Mouse (Mus musculus): Measurements from ENCODE around the gene Ptprj. TPM values are rescaled to one million over a fixed set of nuclear protein-coding genes. Genes with fewer than 3 reads are reported as not detected.

Ptprj gene
- total and polyA plus RNA-seq, 2 experiments from 2014 or later = 4.7 to 37.8 TPM

DNA sequence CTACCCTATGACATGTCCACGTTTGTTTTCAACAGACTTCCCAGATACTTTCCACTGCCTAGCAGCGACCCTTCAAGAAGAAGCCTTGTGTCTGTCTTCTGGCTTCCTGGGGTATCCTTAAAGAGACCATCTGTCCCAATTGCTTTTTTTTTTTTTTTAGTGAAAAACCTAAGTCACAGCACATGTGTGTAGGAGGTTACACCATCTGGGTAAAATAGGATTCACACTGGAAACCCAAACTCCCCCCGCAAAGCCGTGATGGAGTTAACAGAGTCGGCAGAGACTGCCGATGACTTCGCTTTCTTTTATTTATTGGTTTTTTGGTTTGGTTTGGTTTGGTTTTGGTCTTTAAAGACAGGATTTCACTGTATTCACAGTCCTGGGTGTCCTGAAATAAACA is 12.4 kb downstream of the Ptprj start:
- no peak for ATAC-seq
- Histone ChIP-seq H3K36me3 (ENCODE audit: insufficient read depth, low read length) (no peaks in the 10 kb centered on the region), H3K27ac (no peak overlapping the region), H3K4me2 (ENCODE audit: low read depth, low read length) (no peak overlapping the region), H3K9me3 (ENCODE audit: low read length) (no peaks in the 10 kb centered on the region), H3K4me3 (ENCODE audit: low read length) (no peak overlapping the region), H3K9ac (replicated peaks; ENCODE audit: low read length) (no peak overlapping the region), H3K27me3 (ENCODE audit: insufficient read depth, low read length) (no peaks in the 10 kb centered on the region), H3K4me1 (ENCODE audit: insufficient read depth, low read length) (peaks cover 20% of the 10 kb centered on the region; the same call in 1 of the 2 replicates)
- TF ChIP-seq CTCF (IDR thresholded peaks at IDR 0.05; ENCODE audit: low read depth) = no peak
- DNase-seq (ENCODE audit: low spot score) = no peak
- 82% methylated on average over 7 of the region's 7 CpGs for WGBS

DNA sequence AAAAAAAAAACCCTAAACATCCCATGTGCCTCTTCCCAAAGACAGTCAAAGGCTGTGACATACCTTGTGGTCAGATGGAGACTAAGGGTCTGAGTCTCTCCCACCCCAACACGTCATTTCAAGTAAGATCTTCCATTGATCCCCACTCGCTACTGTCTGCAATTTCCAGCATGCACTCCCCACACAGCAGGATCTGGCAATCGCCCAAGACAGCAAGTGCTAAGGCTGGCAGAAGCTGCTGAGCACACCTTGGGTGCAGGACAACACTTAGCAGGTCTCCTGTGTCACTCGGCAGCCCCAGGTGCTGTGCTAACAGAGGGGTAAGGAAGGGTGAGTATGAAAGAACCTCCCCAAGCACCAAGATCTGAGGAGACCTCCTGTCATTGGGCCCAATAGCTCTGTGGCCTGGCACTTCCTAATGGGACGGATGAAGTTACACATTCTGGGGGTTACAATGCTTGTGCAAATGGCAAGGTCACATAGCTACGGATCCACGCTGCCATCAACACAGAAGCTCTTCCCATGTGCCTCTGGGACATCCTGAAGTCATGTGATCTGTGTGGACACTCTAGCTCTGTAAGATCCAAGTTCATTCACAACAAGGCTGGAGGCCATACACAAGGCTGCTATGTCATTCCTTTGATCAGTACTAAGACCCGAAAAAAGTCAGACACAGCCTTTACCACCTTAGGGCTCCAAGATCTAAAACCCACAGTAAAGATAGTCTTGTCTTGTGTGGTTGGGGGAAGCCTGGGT is 13.5 kb downstream of the Ptprj start:
- Histone ChIP-seq H3K36me3 (ENCODE audit: insufficient read depth, low read length) (no peaks in the 10 kb centered on the region), H3K4me2 (ENCODE audit: low read depth, low read length) (no peak overlapping the region), H3K9me3 (ENCODE audit: low read length) (no peaks in the 10 kb centered on the region), H3K27me3 (ENCODE audit: insufficient read depth, low read length) (no peaks in the 10 kb centered on the region), H3K9ac (replicated peaks; ENCODE audit: low read length) (no peak overlapping the region), H3K4me3 (ENCODE audit: low read length) (no peak overlapping the region), H3K27ac (no peak overlapping the region), H3K4me1 (ENCODE audit: insufficient read depth, low read length) (peaks cover 20% of the 10 kb centered on the region; the same call in 1 of the 2 replicates)
- WGBS = 62% methylated on average over 8 of the region's 8 CpGs
- no peak for TF ChIP-seq CTCF (IDR thresholded peaks at IDR 0.05; ENCODE audit: low read depth)
- DNase-seq (ENCODE audit: low spot score) (peak; percentile 44), ATAC-seq (no peak)

DNA sequence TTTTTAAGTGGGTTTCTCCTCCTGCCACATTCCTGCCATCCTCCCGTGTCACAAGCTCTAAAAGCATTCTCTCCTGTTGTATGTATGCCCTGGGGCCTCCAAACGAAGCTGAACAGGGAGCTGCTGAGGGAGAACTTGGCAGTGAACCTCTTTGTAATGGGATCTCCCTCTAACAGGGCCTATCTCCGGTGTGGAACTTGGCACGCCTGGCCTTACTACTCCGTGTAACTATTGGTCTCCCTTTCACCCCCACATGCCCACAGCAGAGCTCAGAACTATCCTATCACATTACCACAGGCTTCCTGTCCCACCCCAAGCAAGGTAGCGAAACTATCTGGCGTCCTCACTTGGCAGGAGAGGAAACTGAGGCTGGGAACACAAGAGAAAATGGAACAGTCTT is 14.4 kb downstream of the Ptprj start:
- WGBS = 50% methylated on average over 7 of the region's 7 CpGs
- no peaks in the 10 kb centered on the region for H3K27me3 ChIP-seq (ENCODE audit: insufficient read depth, low read length)
- DNase-seq (ENCODE audit: low spot score) (no peak), ATAC-seq (no peak)
- no peak overlapping the region for H3K4me3 ChIP-seq (ENCODE audit: low read length)
- TF ChIP-seq CTCF (IDR thresholded peaks at IDR 0.05; ENCODE audit: low read depth) = no peak
- no peak overlapping the region for H3K4me2 ChIP-seq (ENCODE audit: low read depth, low read length)
- peaks cover 20% of the 10 kb centered on the region; the same call in 1 of the 2 replicates for H3K4me1 ChIP-seq (ENCODE audit: insufficient read depth, low read length)
- H3K27ac ChIP-seq = no peak overlapping the region
- H3K9me3 ChIP-seq (ENCODE audit: low read length) = no peaks in the 10 kb centered on the region
- H3K9ac ChIP-seq (replicated peaks; ENCODE audit: low read length) = no peak overlapping the region
- H3K36me3 ChIP-seq (ENCODE audit: insufficient read depth, low read length) = no peaks in the 10 kb centered on the region

DNA sequence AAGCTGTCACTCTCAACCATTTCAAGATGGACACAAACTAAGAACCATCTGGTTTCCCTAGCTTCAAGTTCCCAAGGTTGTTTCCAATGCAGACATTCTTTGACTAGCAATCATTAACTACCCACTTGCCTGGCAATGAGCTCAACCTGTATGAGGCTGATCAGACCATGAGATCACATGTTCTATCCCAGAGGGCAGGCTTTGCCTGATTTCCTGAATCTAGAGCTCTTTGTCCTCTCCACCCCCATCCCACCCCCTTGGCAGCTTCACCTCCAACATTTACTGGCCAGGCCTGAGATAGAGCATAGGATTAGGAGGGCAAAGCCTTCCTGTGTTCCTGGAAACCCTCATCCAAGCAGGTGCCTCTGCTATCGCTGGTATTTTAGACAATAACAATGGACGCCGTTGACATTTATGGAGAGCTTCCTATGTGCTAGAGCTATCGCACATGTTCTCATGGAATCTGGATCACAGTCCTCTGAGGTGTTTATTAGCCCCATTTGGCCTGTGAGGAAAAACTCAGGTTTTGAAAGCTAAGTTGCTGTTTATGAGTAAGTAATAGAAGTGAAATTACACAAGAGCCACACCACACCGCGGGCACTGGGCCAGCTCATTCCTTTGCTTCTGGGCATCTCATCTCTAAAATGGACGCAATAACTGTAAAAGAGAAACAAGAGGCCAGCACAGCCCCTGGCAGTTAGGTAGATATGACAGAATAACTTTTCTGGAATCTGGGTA is 15.1 kb downstream of the Ptprj start:
- DNase-seq (ENCODE audit: low spot score) (no peak), ATAC-seq (no peak)
- Histone ChIP-seq H3K4me3 (ENCODE audit: low read length) (no peak overlapping the region), H3K9me3 (ENCODE audit: low read length) (no peaks in the 10 kb centered on the region), H3K9ac (replicated peaks; ENCODE audit: low read length) (no peak overlapping the region), H3K4me1 (ENCODE audit: insufficient read depth, low read length) (peaks cover 23% of the 10 kb centered on the region; the same call in 1 of the 2 replicates), H3K4me2 (ENCODE audit: low read depth, low read length) (no peak overlapping the region), H3K36me3 (ENCODE audit: insufficient read depth, low read length) (no peaks in the 10 kb centered on the region), H3K27ac (no peak overlapping the region), H3K27me3 (ENCODE audit: insufficient read depth, low read length) (no peaks in the 10 kb centered on the region)
- TF ChIP-seq CTCF (IDR thresholded peaks at IDR 0.05; ENCODE audit: low read depth) = no peak
- WGBS = 96% methylated on average over 7 of the region's 7 CpGs

DNA sequence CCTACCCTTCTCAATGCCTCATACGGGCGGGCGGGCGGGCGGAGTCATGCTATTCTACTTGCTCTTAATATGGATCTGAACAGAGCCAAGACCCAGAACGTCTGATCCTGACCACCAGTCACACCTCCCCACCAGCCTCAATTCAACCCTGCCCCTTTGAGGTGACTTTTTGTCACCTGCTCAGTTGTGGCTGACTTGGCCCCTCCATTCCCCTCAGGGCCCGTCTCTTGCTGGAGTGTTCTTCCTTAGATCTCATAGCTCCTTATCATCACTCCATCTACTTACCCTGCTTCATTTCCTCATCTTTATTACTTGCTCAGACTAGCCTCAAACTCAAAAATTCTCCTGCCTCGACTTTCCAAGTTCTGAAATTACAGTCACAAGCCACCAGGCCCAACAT is 15.9 kb downstream of the Ptprj start:
- peaks cover 28% of the 10 kb centered on the region; the same call in 1 of the 2 replicates for H3K4me1 ChIP-seq (ENCODE audit: insufficient read depth, low read length)
- H3K27ac ChIP-seq = no peak overlapping the region
- no peaks in the 10 kb centered on the region for H3K9me3 ChIP-seq (ENCODE audit: low read length)
- no peak overlapping the region for H3K9ac ChIP-seq (replicated peaks; ENCODE audit: low read length)
- H3K4me2 ChIP-seq (ENCODE audit: low read depth, low read length) = no peak overlapping the region
- no peak overlapping the region for H3K4me3 ChIP-seq (ENCODE audit: low read length)
- no peaks in the 10 kb centered on the region for H3K27me3 ChIP-seq (ENCODE audit: insufficient read depth, low read length)
- DNase-seq (ENCODE audit: low spot score) (no peak), ATAC-seq (no peak)
- WGBS = 95% methylated on average over 8 of the region's 8 CpGs
- H3K36me3 ChIP-seq (ENCODE audit: insufficient read depth, low read length) = no peaks in the 10 kb centered on the region
- TF ChIP-seq CTCF (IDR thresholded peaks at IDR 0.05; ENCODE audit: low read depth) = no peak

DNA sequence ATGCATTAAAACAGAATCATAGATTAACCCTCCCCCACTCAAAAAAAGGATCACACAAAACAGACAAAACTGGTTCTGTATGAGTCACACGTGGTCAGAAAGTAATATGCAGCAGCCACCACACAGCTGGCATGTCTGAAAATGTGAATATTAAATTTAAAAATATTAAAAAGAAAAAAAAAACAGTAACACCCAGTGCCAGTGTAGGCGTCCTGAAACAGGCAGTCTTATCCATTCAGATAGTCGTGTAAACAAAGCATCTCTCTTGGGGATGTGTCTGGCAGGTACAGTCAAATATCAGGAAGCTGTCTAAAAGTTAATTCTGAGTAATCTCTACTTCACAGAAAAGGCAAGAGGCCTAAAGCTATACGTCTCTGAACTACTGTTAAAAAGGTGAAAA is 17.3 kb downstream of the Ptprj start:
- WGBS = 83% methylated on average over 4 of the region's 4 CpGs
- H3K4me3 ChIP-seq (ENCODE audit: low read length) = no peak overlapping the region

More for the DNA sequence above, 17.3 kb downstream of the Ptprj start:
- ATAC-seq (no peak), DNase-seq (ENCODE audit: low spot score) (no peak)
- H3K27me3 ChIP-seq (ENCODE audit: insufficient read depth, low read length) = no peaks in the 10 kb centered on the region
- H3K4me1 ChIP-seq (ENCODE audit: insufficient read depth, low read length) = peaks cover 28% of the 10 kb centered on the region; the same call in 1 of the 2 replicates
- H3K4me2 ChIP-seq (ENCODE audit: low read depth, low read length) = no peak overlapping the region
- no peaks in the 10 kb centered on the region for H3K36me3 ChIP-seq (ENCODE audit: insufficient read depth, low read length)
- H3K9me3 ChIP-seq (ENCODE audit: low read length) = no peaks in the 10 kb centered on the region
- no peak for TF ChIP-seq CTCF (IDR thresholded peaks at IDR 0.05; ENCODE audit: low read depth)
- no peak overlapping the region for H3K27ac ChIP-seq
- H3K9ac ChIP-seq (replicated peaks; ENCODE audit: low read length) = no peak overlapping the region
